Mouse (Mus musculus) C2C12 (cell line): ENCODE results near the gene Akna. TPM values are rescaled to one million over a fixed set of nuclear protein-coding genes. Genes with fewer than 3 reads are reported as not detected.

ENCODE experiments used
- H3K27me3 ChIP-seq: one replicate; pipeline ENCODE4 v1.6.1; 2011; ENCODE audit not compliant: control insufficient read depth, insufficient read depth, insufficient read length
- H3K36me3 ChIP-seq: one replicate; pipeline ENCODE4 v1.6.1; 2011; ENCODE audit not compliant: control insufficient read depth, insufficient read depth
- H3K4me3 ChIP-seq: one replicate; pipeline ENCODE4 v1.5.1; 2011; ENCODE audit warnings: mild to moderate bottlenecking, control low read depth; ENCODE audit not compliant: poor library complexity, insufficient read depth, severe bottlenecking
- H3K79me2 ChIP-seq: one replicate; pipeline ENCODE4 v1.6.1; 2011; ENCODE audit not compliant: control insufficient read depth, insufficient read depth
- H3K79me3 ChIP-seq: one replicate; pipeline ENCODE4 v1.6.1; 2011; ENCODE audit warnings: low read depth, control low read depth
- H3ac ChIP-seq: one replicate; pipeline ENCODE3; 2011; ENCODE audit warnings: low read depth; ENCODE audit not compliant: control insufficient read depth, insufficient read length
- CEBPB ChIP-seq: IDR thresholded peaks from one replicate; pipeline ENCODE4 v1.6.1; 2011; ENCODE audit warnings: low read depth, mild to moderate bottlenecking, control low read depth, moderate library complexity
- CTCF ChIP-seq: IDR thresholded peaks from one replicate; pipeline ENCODE4 v1.5.1; 2011; ENCODE audit not compliant: control insufficient read depth, insufficient read depth, insufficient read length
- FOSL1 ChIP-seq: IDR thresholded peaks from one replicate; pipeline ENCODE4 v1.8.0; 2011; ENCODE audit warnings: mild to moderate bottlenecking, low read length; ENCODE audit not compliant: poor library complexity, insufficient read depth, severe bottlenecking
- MAX ChIP-seq: IDR thresholded peaks from one replicate; pipeline ENCODE4 v1.6.1; 2011; ENCODE audit warnings: mild to moderate bottlenecking, control low read depth
- MYOD1 ChIP-seq: IDR thresholded peaks from one replicate; pipeline ENCODE4 v1.6.1; 2011; ENCODE audit warnings: low read depth; ENCODE audit not compliant: control insufficient read depth, insufficient read length
- MYOG ChIP-seq: IDR thresholded peaks from one replicate; pipeline ENCODE4 v1.6.1; 2011; ENCODE audit not compliant: control insufficient read depth, insufficient read length; ENCODE audit errors: extremely low read depth
- USF1 ChIP-seq: IDR thresholded peaks from one replicate; pipeline ENCODE4 v1.6.1; 2011; ENCODE audit warnings: low read depth, mild to moderate bottlenecking, control low read depth, moderate library complexity
- polyA plus RNA-seq: library from polyadenylated mRNA; unstranded; fragments of >200 nt; fragmentation: generic; extraction: Trizol; gene quantifications from one replicate; pipeline ENCODE4 v1.2.1, GENCODE M21; 2012; ENCODE audit warnings: missing spikeins

Gene Akna
- polyA plus RNA-seq, 1 experiment, result 1.3 TPM

GRCm38 (mm10) chr4:63385253-63385652 lies 17.9 kb downstream of the Akna start:
- Histone ChIP-seq H3K27me3 (no peaks in the 10 kb centered on the region), H3K79me2 (no peaks in the 10 kb centered on the region), H3K79me3 (no peaks in the 10 kb centered on the region), H3K4me3 (no peak overlapping the region), H3K36me3 (peaks cover 4% of the 10 kb centered on the region), H3ac (no peak overlapping the region)
- TF ChIP-seq CEBPB, result no peak
- TF ChIP-seq FOSL1, result no peak
- TF ChIP-seq MYOG, result no peak
- no peak for TF ChIP-seq USF1
- no peak for TF ChIP-seq CTCF
- TF ChIP-seq MAX, result no peak
- no peak for TF ChIP-seq MYOD1

GRCm38 (mm10) chr4:63384262-63384661 lies 18.9 kb downstream of the Akna start:
- TF ChIP-seq CEBPB (no peak), CTCF (no peak), MYOG (no peak), MAX (no peak), FOSL1 (no peak), MYOD1 (no peak), USF1 (no peak)
- Histone ChIP-seq H3ac (no peak overlapping the region), H3K36me3 (peaks cover 4% of the 10 kb centered on the region), H3K79me3 (no peaks in the 10 kb centered on the region), H3K79me2 (no peaks in the 10 kb centered on the region), H3K4me3 (no peak overlapping the region), H3K27me3 (no peaks in the 10 kb centered on the region)

GRCm38 (mm10) chr4:63383474-63383873 lies 19.7 kb downstream of the Akna start:
- no peak for TF ChIP-seq MAX
- TF ChIP-seq MYOD1, result peak; percentile 58
- Histone ChIP-seq H3K27me3 (no peaks in the 10 kb centered on the region), H3ac (no peak overlapping the region), H3K79me2 (no peaks in the 10 kb centered on the region), H3K36me3 (peaks cover 4% of the 10 kb centered on the region), H3K79me3 (no peaks in the 10 kb centered on the region), H3K4me3 (no peak overlapping the region)

- no peaks in the 10 kb centered on the region for H3K27me3 ChIP-seq
Measured at GRCm38 (mm10) chr4:63382676-63383369, 20.3 kb downstream of the Akna start.

GRCm38 (mm10) chr4:63377483-63377882 lies 25.7 kb downstream of the Akna start:
- no peak overlapping the region for H3K4me3 ChIP-seq

More at GRCm38 (mm10) chr4:63382676-63383369, 20.3 kb downstream of the Akna start:
- H3K36me3 ChIP-seq, result peaks cover 5% of the 10 kb centered on the region
- TF ChIP-seq CTCF, result no peak
- no peak for TF ChIP-seq USF1
- no peak for TF ChIP-seq MYOG
- TF ChIP-seq MYOD1, result no peak
- no peak for TF ChIP-seq MAX
- TF ChIP-seq CEBPB, result no peak
- TF ChIP-seq FOSL1, result no peak
- H3ac ChIP-seq, result no peak overlapping the region
- H3K4me3 ChIP-seq, result no peak overlapping the region
- H3K79me3 ChIP-seq, result no peaks in the 10 kb centered on the region
- no peaks in the 10 kb centered on the region for H3K79me2 ChIP-seq

GRCm38 (mm10) chr4:63375367-63375766 lies 27.8 kb downstream of the Akna start:
- Histone ChIP-seq H3K27me3 (no peaks in the 10 kb centered on the region), H3ac (no peak overlapping the region), H3K79me3 (no peaks in the 10 kb centered on the region), H3K4me3 (no peak overlapping the region), H3K79me2 (no peaks in the 10 kb centered on the region), H3K36me3 (peaks cover 9% of the 10 kb centered on the region)
- no peak for TF ChIP-seq MAX
- TF ChIP-seq MYOD1, result no peak
- TF ChIP-seq MYOG, result no peak
- TF ChIP-seq USF1, result no peak
- TF ChIP-seq CTCF, result no peak
- TF ChIP-seq FOSL1, result no peak
- no peak for TF ChIP-seq CEBPB

More at GRCm38 (mm10) chr4:63377483-63377882, 25.7 kb downstream of the Akna start:
- H3K79me3 ChIP-seq, result no peaks in the 10 kb centered on the region
- TF ChIP-seq MYOD1 (no peak), CEBPB (no peak), CTCF (no peak), MAX (no peak), FOSL1 (no peak), USF1 (no peak), MYOG (no peak)
- no peaks in the 10 kb centered on the region for H3K79me2 ChIP-seq
- peaks cover 12% of the 10 kb centered on the region for H3K36me3 ChIP-seq
- H3K27me3 ChIP-seq, result no peaks in the 10 kb centered on the region
- no peak overlapping the region for H3ac ChIP-seq
